Mouse (Mus musculus): ENCODE results near the gene Ache. TPM values are rescaled to one million over a fixed set of nuclear protein-coding genes. Genes with fewer than 3 reads are reported as not detected.
A peak's percentile ranks its signal among the peaks of the same experiment; 100 is the strongest.

Ache gene
- total and polyA plus RNA-seq, 3 experiments = 7.0 to 16.8 TPM; not detected in 1

DNA sequence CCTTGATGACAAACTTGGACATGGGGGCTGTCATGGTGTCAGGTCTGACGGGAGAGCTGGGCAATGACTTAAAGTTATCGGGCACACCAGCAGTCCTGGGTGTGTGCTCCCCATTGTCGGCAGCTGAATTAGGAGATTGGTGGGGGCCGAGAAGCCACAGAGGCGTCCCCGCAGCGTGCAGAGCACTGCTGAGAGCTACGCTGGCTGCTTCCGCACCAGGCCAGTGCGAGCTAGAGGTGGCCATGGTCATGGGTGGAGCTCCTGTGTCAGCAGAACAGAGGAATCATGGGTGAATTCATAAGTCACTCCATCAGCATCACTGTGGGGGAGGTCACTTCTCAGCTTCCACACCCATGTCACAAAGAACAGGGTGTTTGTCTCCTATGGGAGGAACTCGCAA is 22.5 kb upstream of the Ache start:
- Histone ChIP-seq H3K9ac (ENCODE audit: control insufficient read depth, low read depth, low read length, poor library complexity, severe bottlenecking) (peak overlapping the region; percentile 48), H3K79me2 (ENCODE audit: control insufficient read depth, insufficient read depth, low read length, poor library complexity) (no peaks in the 10 kb centered on the region), H3K36me3 (ENCODE audit: control insufficient read depth in 1 of 2, insufficient read depth in 2 of 2, low read length in 2 of 2) (peaks cover 0 to 10% of the 10 kb centered on the region in 2 experiments; a peak in 2 of 4 replicates), H3K27ac (ENCODE audit: control insufficient read depth, low read depth, low read length) (peak overlapping the region; percentile 67), H3K4me1 (ENCODE audit: control insufficient read depth in 1 of 2, insufficient read depth in 2 of 2, low read length in 2 of 2) (peaks cover 3 to 17% of the 10 kb centered on the region in 2 experiments; a peak in 3 of 4 replicates), H3K27me3 (ENCODE audit: control insufficient read depth in 1 of 2, insufficient read depth in 2 of 2, low read length in 2 of 2) (no peaks in the 10 kb centered on the region), H3K4me3 (ENCODE audit: control insufficient read depth in 1 of 2, insufficient read depth in 1 of 2, low read depth in 2 of 2, low read length in 2 of 2) (peak overlapping the region; percentile 29 to 39), H3K9me3 (replicated peaks; ENCODE audit: insufficient read depth, low read length) (no peaks in the 10 kb centered on the region)
- DNase-seq (ENCODE audit: low read depth, low spot score) = peak; percentile 69
- TF ChIP-seq POLR2AphosphoS2 (IDR thresholded peaks at IDR 0.05; ENCODE audit: low read length) = no peak
- TF ChIP-seq ZNF384 (IDR thresholded peaks at IDR 0.05; ENCODE audit: low read depth, low read length) = no peak
- TF ChIP-seq USF2 (IDR thresholded peaks at IDR 0.05; ENCODE audit: borderline replicate concordance in 1 of 2, insufficient read depth in 1 of 2, low read depth in 1 of 2, low read length in 2 of 2) = no peak
- no peak for TF ChIP-seq MAX (IDR thresholded peaks at IDR 0.05; ENCODE audit: low read length)
- no peak for TF ChIP-seq TCF12 (IDR thresholded peaks at IDR 0.05; ENCODE audit: low read depth, low read length)
- TF ChIP-seq SMC3 (IDR thresholded peaks at IDR 0.05; ENCODE audit: low read depth, low read length) = no peak
- no peak for TF ChIP-seq NELFE (IDR thresholded peaks at IDR 0.05; ENCODE audit: low read depth, low read length)
- TF ChIP-seq USF1 (IDR thresholded peaks at IDR 0.05; ENCODE audit: low read depth, low read length) = no peak
- TF ChIP-seq GABPA (IDR thresholded peaks at IDR 0.05; ENCODE audit: low read depth, low read length) = no peak
- no peak for TF ChIP-seq KAT2A (conservative IDR thresholded peaks at IDR 0.05; ENCODE audit: low read depth, low read length)
- no peak for TF ChIP-seq RCOR1 (IDR thresholded peaks at IDR 0.05; ENCODE audit: low read depth, low read length)
- no peak for TF ChIP-seq MEF2A (IDR thresholded peaks at IDR 0.05; ENCODE audit: extremely low read depth, insufficient replicate concordance, low read depth, low read length, poor library complexity, severe bottlenecking)
- no peak for TF ChIP-seq NRF1 (IDR thresholded peaks at IDR 0.05; ENCODE audit: insufficient read depth, low read depth, low read length, poor library complexity, severe bottlenecking)
- TF ChIP-seq SIN3A (IDR thresholded peaks at IDR 0.05; ENCODE audit: low read length) = no peak
- TF ChIP-seq E2F4 (IDR thresholded peaks at IDR 0.05; ENCODE audit: borderline replicate concordance, low read depth, low read length) = no peak
- TF ChIP-seq BHLHE40 (IDR thresholded peaks at IDR 0.05; ENCODE audit: borderline replicate concordance, low read depth, low read length) = no peak
- no peak for TF ChIP-seq ZKSCAN1 (IDR thresholded peaks at IDR 0.05; ENCODE audit: low read depth, low read length)
- no peak; the same call in 1 of the 2 replicates for TF ChIP-seq ELF1 (IDR thresholded peaks at IDR 0.05; ENCODE audit: low read depth, low read length)
- no peak for TF ChIP-seq JUND (IDR thresholded peaks at IDR 0.05; ENCODE audit: low read depth, low read length)
- TF ChIP-seq MYC (IDR thresholded peaks at IDR 0.05; ENCODE audit: low read depth, low read length) = no peak
- TF ChIP-seq CHD2 (IDR thresholded peaks at IDR 0.05; ENCODE audit: low read length) = no peak
- TF ChIP-seq EP300 (IDR thresholded peaks at IDR 0.05; ENCODE audit: low read depth in 1 of 2, low read length in 2 of 2) = 0 out of 4 replicates have a peak, but pooled peaks of 1 of the 2 experiments have one; percentile 14
- peak; percentile 37; the same call in 1 of the 2 replicates for TF ChIP-seq TAL1 (IDR thresholded peaks at IDR 0.05; ENCODE audit: low read length)
- no peak for TF ChIP-seq ZMIZ1 (IDR thresholded peaks at IDR 0.05; ENCODE audit: low read depth, low read length)
- TF ChIP-seq CTCF (IDR thresholded peaks at IDR 0.05 in 2 of 3, conservative IDR thresholded peaks at IDR 0.05 in 1 of 3; ENCODE audit: control insufficient read depth in 1 of 3, insufficient read depth in 1 of 3, low read depth in 2 of 3, low read length in 3 of 3, poor library complexity in 1 of 3, severe bottlenecking in 1 of 3) = no peak
- TF ChIP-seq TBP (IDR thresholded peaks at IDR 0.05; ENCODE audit: low read depth, low read length) = peak; percentile 30; the same call in 1 of the 2 replicates
- TF ChIP-seq ZC3H11A (IDR thresholded peaks at IDR 0.05; ENCODE audit: low read depth, low read length) = no peak
- TF ChIP-seq HCFC1 (IDR thresholded peaks at IDR 0.05; ENCODE audit: low read depth, low read length) = no peak
- TF ChIP-seq MXI1 (IDR thresholded peaks at IDR 0.05; ENCODE audit: low read depth, low read length) = no peak; the same call in 1 of the 2 replicates
- no peak for TF ChIP-seq MYB (IDR thresholded peaks at IDR 0.05; ENCODE audit: low read depth, low read length)
- no peak for TF ChIP-seq CHD1 (IDR thresholded peaks at IDR 0.05; ENCODE audit: low read depth, low read length)
- TF ChIP-seq RAD21 (IDR thresholded peaks at IDR 0.05; ENCODE audit: low read depth, low read length) = no peak
- 0 out of 2 replicates have a peak, but pooled peaks have one; percentile 29 for TF ChIP-seq POLR2AphosphoS5 (IDR thresholded peaks at IDR 0.05; ENCODE audit: borderline replicate concordance, low read depth, low read length)
- peak in 1 of 2 experiments; percentile 45; a peak in 1 of 4 replicates for TF ChIP-seq POLR2A (IDR thresholded peaks at IDR 0.05; ENCODE audit: control insufficient read depth in 1 of 2, insufficient read depth in 1 of 2, low read depth in 1 of 2, low read length in 2 of 2, poor library complexity in 1 of 2)
- TF ChIP-seq MAFK (IDR thresholded peaks at IDR 0.05; ENCODE audit: borderline replicate concordance, low read depth, low read length) = no peak
- TF ChIP-seq ETS1 (IDR thresholded peaks at IDR 0.05; ENCODE audit: low read depth, low read length) = no peak
- TF ChIP-seq MAZ (IDR thresholded peaks at IDR 0.05; ENCODE audit: low read depth, low read length) = no peak
- no peak for TF ChIP-seq GATA1 (IDR thresholded peaks at IDR 0.05; ENCODE audit: low read depth, low read length)

Data from MEL (cell line).